Mouse (Mus musculus): ENCODE measurements around the gene A930004D18Rik. TPM values are rescaled to one million over a fixed set of nuclear protein-coding genes. Genes with fewer than 3 reads are reported as not detected.

Gene A930004D18Rik
- polyA plus RNA-seq, 1 experiment from 2014 or later = 9.4 TPM

DNA sequence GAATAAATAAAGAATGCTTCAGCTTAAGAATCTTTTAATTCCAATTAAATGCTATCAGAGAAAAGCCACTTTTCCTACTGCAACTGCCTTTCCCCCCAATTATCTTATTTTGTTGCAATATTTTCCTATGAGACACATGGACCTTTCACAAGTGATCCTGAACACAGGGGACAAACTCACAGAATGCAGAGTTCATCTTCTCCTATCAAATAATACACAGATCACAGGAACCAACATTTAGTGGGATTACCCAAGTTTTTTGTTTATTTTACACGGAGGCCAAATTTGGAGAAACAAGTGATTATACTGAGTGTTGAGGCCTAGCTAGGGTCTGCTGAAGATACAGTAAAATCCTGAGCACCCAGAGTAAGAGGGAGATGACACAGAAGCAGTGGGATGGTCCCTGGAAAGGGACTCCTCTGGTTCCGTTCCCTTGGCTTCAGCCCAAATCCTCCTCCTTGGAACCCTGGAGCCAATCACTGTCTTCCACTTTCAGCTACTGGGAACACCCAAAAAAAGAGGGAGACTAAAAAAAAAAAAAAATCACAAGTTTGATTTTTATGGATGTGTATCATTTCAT lies 16.5 kb upstream of the A930004D18Rik start:
- Histone ChIP-seq H3K27ac (replicated peaks) (no peak overlapping the region), H3K27me3 (ENCODE audit: control insufficient read depth, insufficient read depth, low read length) (no peaks in the 10 kb centered on the region), H3K9me3 (ENCODE audit: control insufficient read depth, low read length) (no peaks in the 10 kb centered on the region), H3K4me2 (replicated peaks; ENCODE audit: low read depth) (no peak overlapping the region), H3K9ac (ENCODE audit: low read length) (no peak overlapping the region), H3K36me3 (ENCODE audit: control insufficient read depth, insufficient read depth, low read length) (no peaks in the 10 kb centered on the region), H3K4me3 (ENCODE audit: low read depth, low read length) (no peak overlapping the region), H3K4me1 (replicated peaks; ENCODE audit: control insufficient read depth, insufficient read depth) (0 out of 2 replicates have a peak, but pooled peaks cover 3% of the 10 kb centered on the region)
- no peak for DNase-seq (ENCODE audit: low spot score)
- ATAC-seq (ENCODE audit: low FRiP score, low TSS enrichment) = no peak
- TF ChIP-seq CTCF (IDR thresholded peaks at IDR 0.05; ENCODE audit: low read depth) = no peak
- no peak for TF ChIP-seq EP300 (optimal IDR thresholded peaks at IDR 0.05)
- WGBS = 42% methylated on average over 2 of the region's 2 CpGs

DNA sequence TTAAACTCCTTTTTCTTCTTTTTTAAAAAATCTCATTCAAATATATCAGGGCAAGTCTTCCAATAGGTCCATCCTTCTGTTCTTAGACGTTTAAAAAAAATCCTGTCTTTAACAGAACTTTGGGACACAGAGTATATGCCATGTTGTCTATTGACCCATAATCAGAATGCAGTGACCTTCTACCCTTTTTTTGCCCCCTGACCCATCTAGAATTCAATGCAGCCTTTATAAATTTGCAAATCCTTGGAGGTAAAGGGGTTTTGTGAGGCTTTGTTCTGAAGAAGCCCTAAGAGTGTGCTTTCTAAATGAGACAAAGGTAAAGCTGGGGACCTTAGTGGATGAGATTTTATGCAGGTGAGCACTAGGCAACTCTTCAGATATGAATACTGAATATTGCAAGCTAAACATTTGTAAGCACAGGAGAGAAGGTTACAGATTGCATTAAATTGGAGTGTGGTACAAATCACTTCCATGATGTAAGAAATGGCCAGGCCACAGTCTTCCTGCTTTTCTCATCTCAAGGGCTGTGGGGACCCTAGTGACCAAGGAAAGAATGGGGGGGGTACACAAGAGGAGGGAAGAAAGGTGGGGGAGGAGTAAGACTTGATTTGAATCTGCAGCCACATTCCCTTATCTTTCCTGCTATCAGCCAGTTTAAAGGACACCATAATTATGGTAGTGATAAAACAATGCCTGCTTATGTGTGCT lies 15.9 kb upstream of the A930004D18Rik start:
- H3K36me3 ChIP-seq (ENCODE audit: control insufficient read depth, insufficient read depth, low read length) = no peaks in the 10 kb centered on the region
- H3K9me3 ChIP-seq (ENCODE audit: control insufficient read depth, low read length) = no peaks in the 10 kb centered on the region
- TF ChIP-seq CTCF (IDR thresholded peaks at IDR 0.05; ENCODE audit: low read depth) (no peak), EP300 (optimal IDR thresholded peaks at IDR 0.05) (no peak)
- H3K27me3 ChIP-seq (ENCODE audit: control insufficient read depth, insufficient read depth, low read length) = no peaks in the 10 kb centered on the region
- no peak overlapping the region for H3K9ac ChIP-seq (ENCODE audit: low read length)
- H3K4me2 ChIP-seq (replicated peaks; ENCODE audit: low read depth) = no peak overlapping the region
- H3K4me3 ChIP-seq (ENCODE audit: low read depth, low read length) = no peak overlapping the region
- ATAC-seq (ENCODE audit: low FRiP score, low TSS enrichment) = no peak
- WGBS = 78% methylated on average over 1 of the region's 1 CpGs
- no peak overlapping the region for H3K27ac ChIP-seq (replicated peaks)
- no peak for DNase-seq (ENCODE audit: low spot score)
- H3K4me1 ChIP-seq (replicated peaks; ENCODE audit: control insufficient read depth, insufficient read depth) = 0 out of 2 replicates have a peak, but pooled peaks cover 3% of the 10 kb centered on the region

DNA sequence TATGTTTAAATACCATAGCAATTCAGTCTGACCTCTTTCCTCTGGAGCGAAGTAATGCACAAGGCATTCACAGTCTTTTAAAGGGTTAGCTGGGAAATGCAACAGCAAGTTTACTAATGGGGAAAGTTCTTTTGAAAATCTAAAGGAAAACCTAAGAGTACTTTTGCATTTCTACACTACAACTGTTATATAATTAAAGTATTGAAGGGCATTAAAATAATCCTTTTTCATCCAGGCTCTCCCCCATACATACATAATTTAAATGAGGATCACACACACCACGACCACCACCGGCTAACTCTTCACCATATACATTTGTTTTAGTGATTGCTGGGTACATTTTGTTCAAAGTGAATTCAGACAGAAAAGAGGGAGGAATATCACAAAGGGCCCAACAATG lies 15.0 kb upstream of the A930004D18Rik start:
- H3K4me1 ChIP-seq (replicated peaks; ENCODE audit: control insufficient read depth, insufficient read depth) = 0 out of 2 replicates have a peak, but pooled peaks cover 3% of the 10 kb centered on the region
- no peaks in the 10 kb centered on the region for H3K9me3 ChIP-seq (ENCODE audit: control insufficient read depth, low read length)
- no peaks in the 10 kb centered on the region for H3K27me3 ChIP-seq (ENCODE audit: control insufficient read depth, insufficient read depth, low read length)
- no peak overlapping the region for H3K9ac ChIP-seq (ENCODE audit: low read length)
- ATAC-seq (ENCODE audit: low FRiP score, low TSS enrichment) (no peak), DNase-seq (ENCODE audit: low spot score) (no peak)
- no peak overlapping the region for H3K4me3 ChIP-seq (ENCODE audit: low read depth, low read length)
- WGBS = 75% methylated on average over 3 of the region's 3 CpGs
- no peak for TF ChIP-seq CTCF (IDR thresholded peaks at IDR 0.05; ENCODE audit: low read depth)
- TF ChIP-seq EP300 (optimal IDR thresholded peaks at IDR 0.05) = no peak
- H3K27ac ChIP-seq (replicated peaks) = no peak overlapping the region
- H3K36me3 ChIP-seq (ENCODE audit: control insufficient read depth, insufficient read depth, low read length) = no peaks in the 10 kb centered on the region
- no peak overlapping the region for H3K4me2 ChIP-seq (replicated peaks; ENCODE audit: low read depth)

DNA sequence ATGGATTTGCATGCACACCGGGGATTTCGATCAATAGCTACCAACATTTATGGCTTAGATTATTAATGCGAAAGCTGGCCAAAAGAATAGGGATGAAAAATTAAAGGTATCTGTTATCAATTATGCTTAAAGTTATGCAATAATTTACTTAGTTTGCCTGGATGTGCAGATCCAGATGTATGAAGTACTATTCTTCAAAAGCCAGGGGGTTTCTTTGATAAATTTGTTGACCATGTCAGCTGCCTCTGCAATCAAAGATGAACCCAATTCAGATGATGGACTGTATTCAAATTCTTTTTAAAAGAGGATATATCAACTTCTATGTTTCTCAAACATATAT lies 14.3 kb upstream of the A930004D18Rik start:
- Histone ChIP-seq H3K4me3 (ENCODE audit: low read depth, low read length) (no peak overlapping the region), H3K27me3 (ENCODE audit: control insufficient read depth, insufficient read depth, low read length) (no peaks in the 10 kb centered on the region), H3K4me2 (replicated peaks; ENCODE audit: low read depth) (no peak overlapping the region), H3K36me3 (ENCODE audit: control insufficient read depth, insufficient read depth, low read length) (no peaks in the 10 kb centered on the region), H3K27ac (replicated peaks) (no peak overlapping the region), H3K4me1 (replicated peaks; ENCODE audit: control insufficient read depth, insufficient read depth) (0 out of 2 replicates have a peak, but pooled peaks cover 3% of the 10 kb centered on the region), H3K9me3 (ENCODE audit: control insufficient read depth, low read length) (no peaks in the 10 kb centered on the region), H3K9ac (ENCODE audit: low read length) (no peak overlapping the region)
- 90% methylated on average over 3 of the region's 3 CpGs for WGBS
- TF ChIP-seq CTCF (IDR thresholded peaks at IDR 0.05; ENCODE audit: low read depth) (no peak), EP300 (optimal IDR thresholded peaks at IDR 0.05) (no peak)
- ATAC-seq (ENCODE audit: low FRiP score, low TSS enrichment) (no peak), DNase-seq (ENCODE audit: low spot score) (no peak)

DNA sequence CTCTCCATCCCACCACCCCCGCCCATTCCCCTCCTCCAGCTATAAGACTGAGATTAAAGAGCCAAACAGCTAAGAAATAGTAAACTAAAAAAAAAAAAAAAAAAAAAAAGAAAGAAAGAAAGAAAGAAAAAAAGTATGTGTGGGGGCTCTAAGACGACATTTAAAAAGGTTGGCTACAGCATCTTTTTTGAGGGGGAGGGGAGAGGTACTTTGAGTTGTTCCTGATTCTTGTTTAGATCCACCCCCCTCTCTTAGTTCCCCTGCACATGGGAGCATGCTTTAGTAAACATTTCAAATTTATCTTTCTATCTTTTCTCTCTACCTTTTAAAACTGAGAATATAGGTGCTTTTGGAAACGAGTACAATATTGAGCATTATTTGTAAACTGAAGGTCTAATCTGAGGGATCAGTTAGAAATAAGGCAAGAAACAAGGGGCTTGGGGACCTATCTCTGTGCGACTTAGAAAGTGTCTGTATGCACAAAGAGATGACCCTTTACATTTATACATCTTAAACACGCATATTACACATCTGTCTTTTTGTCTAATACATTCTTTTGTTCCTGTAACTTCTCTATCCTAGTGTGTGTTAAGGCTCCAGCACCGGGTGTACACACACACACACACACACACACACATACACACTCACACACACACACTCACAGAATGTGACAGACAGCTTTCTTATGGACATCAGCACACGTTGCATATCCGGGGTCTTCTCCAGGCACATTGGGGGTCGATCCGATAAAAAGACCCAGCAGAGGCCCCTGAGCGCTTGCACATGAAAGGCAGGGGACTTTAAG lies 13.7 kb upstream of the A930004D18Rik start:
- Histone ChIP-seq H3K27me3 (ENCODE audit: control insufficient read depth, insufficient read depth, low read length) (no peaks in the 10 kb centered on the region), H3K27ac (replicated peaks) (peak overlapping the region; percentile 53), H3K9me3 (ENCODE audit: control insufficient read depth, low read length) (no peaks in the 10 kb centered on the region), H3K9ac (ENCODE audit: low read length) (no peak overlapping the region), H3K4me1 (replicated peaks; ENCODE audit: control insufficient read depth, insufficient read depth) (0 out of 2 replicates have a peak, but pooled peaks cover 3% of the 10 kb centered on the region), H3K36me3 (ENCODE audit: control insufficient read depth, insufficient read depth, low read length) (no peaks in the 10 kb centered on the region), H3K4me2 (replicated peaks; ENCODE audit: low read depth) (peak overlapping the region; percentile 78), H3K4me3 (ENCODE audit: low read depth, low read length) (peak overlapping the region; percentile 18; the same call in 1 of the 2 replicates)
- ATAC-seq (ENCODE audit: low FRiP score, low TSS enrichment) = no peak
- 64% methylated on average over 11 of the region's 11 CpGs for WGBS
- DNase-seq (ENCODE audit: low spot score) = no peak
- TF ChIP-seq CTCF (IDR thresholded peaks at IDR 0.05; ENCODE audit: low read depth) (no peak), EP300 (optimal IDR thresholded peaks at IDR 0.05) (no peak)

Data from stomach, postnatal 0 days (tissue).